Mouse (Mus musculus) heart, postnatal 10 days (tissue): ENCODE data around the gene Tspan9. TPM values are rescaled to one million over a fixed set of nuclear protein-coding genes. Genes with fewer than 3 reads are reported as not detected.
A peak's percentile ranks its signal among the peaks of the same experiment; 100 is the strongest.

Source experiments
- DNase-seq, 2 experiments: peaks; one replicate each; pipeline ENCODE4 v3.0.0; 2021
- intact Hi-C: fragments of 180-260 bp; cut with DNase I; formaldehyde crosslinking; loops from one replicate; pipeline ENCODE4 v1.15.1; 2025
- total RNA-seq, 2 experiments: library from RNA; stranded (reverse); gene quantifications; 2 replicates each; pipeline ENCODE4 v1.2.3; 2021

The Tspan9 gene
- total RNA-seq, 2 experiments from 2014 or later: 184 to 197 TPM

GRCm38 (mm10) chr6:128043486-128043885 lies 99.9 kb downstream of the Tspan9 start:
- DNase-seq: no peak
- intact Hi-C loops: no loop called here

GRCm38 (mm10) chr6:128041836-128042235 lies 101.6 kb downstream of the Tspan9 start:
- no peak for DNase-seq
- intact Hi-C loops: no loop called here

GRCm38 (mm10) chr6:128039077-128039766 lies 104.2 kb downstream of the Tspan9 start:
- DNase-seq: no peak

GRCm38 (mm10) chr6:128038568-128038967 lies 104.8 kb downstream of the Tspan9 start:
- DNase-seq: no peak
- intact Hi-C loops: no loop called here

More at GRCm38 (mm10) chr6:128039077-128039766, 104.2 kb downstream of the Tspan9 start:
- intact Hi-C loops: no loop called here

GRCm38 (mm10) chr6:128036597-128036996 lies 106.8 kb downstream of the Tspan9 start:
- no peak for DNase-seq
- intact Hi-C loops: no loop called here

GRCm38 (mm10) chr6:128035930-128036309 lies 107.5 kb downstream of the Tspan9 start:
- intact Hi-C loops: no loop called here
- no peak for DNase-seq

GRCm38 (mm10) chr6:128035250-128035929 lies 108.0 kb downstream of the Tspan9 start:
- intact Hi-C loops: no loop called here
- DNase-seq: peak; percentile 60 to 63

- intact Hi-C loops: loop anchor here (5.0 kb wide), 2 partner anchors 33 to 42 kb away; no protein-coding TSS in a partner anchor
- peak; percentile 86 to 88 for DNase-seq
Measured at GRCm38 (mm10) chr6:128034317-128035249, 108.8 kb downstream of the Tspan9 start.

GRCm38 (mm10) chr6:128033868-128034250 lies 109.5 kb downstream of the Tspan9 start:
- intact Hi-C loops: loop anchor here (5.0 kb wide), 2 partner anchors 33 to 42 kb away; no protein-coding TSS in a partner anchor
- no peak for DNase-seq

- intact Hi-C loops: loop anchor here (5.0 kb wide), 2 partner anchors 34 to 41 kb away; no protein-coding TSS in a partner anchor
- DNase-seq: peak; percentile 71
Measured at GRCm38 (mm10) chr6:128033172-128033867, 110.1 kb downstream of the Tspan9 start.

- intact Hi-C loops: loop anchor here (1.0 to 5.0 kb wide), 4 partner anchors 35 to 114 kb away; no protein-coding TSS in a partner anchor
- peak; percentile 88 to 94 for DNase-seq
Measured at GRCm38 (mm10) chr6:128032252-128033171, 110.9 kb downstream of the Tspan9 start.

- intact Hi-C loops: loop anchor here (2.0 to 5.0 kb wide), 3 partner anchors 36 to 61 kb away; no protein-coding TSS in a partner anchor
- DNase-seq: no peak
Measured at GRCm38 (mm10) chr6:128031584-128031983, 111.8 kb downstream of the Tspan9 start.

- intact Hi-C loops: loop anchor here (2.0 to 5.0 kb wide), 3 partner anchors 36 to 60 kb away; no protein-coding TSS in a partner anchor
- peak; percentile 68 to 75 for DNase-seq
Measured at GRCm38 (mm10) chr6:128031096-128031495, 112.3 kb downstream of the Tspan9 start.

- intact Hi-C loops: loop anchor here (2.0 to 5.0 kb wide), 3 partner anchors 37 to 60 kb away; no protein-coding TSS in a partner anchor
- no peak for DNase-seq
Measured at GRCm38 (mm10) chr6:128030475-128030874, 112.9 kb downstream of the Tspan9 start.

GRCm38 (mm10) chr6:128029517-128030348 lies 113.7 kb downstream of the Tspan9 start:
- intact Hi-C loops: loop anchor here (2.0 to 5.0 kb wide), 3 partner anchors 37 to 59 kb away; no protein-coding TSS in a partner anchor
- peak in 1 of 2 experiments; percentile 34 for DNase-seq

- intact Hi-C loops: no loop called here
- DNase-seq: peak in 1 of 2 experiments; percentile 65
Measured at GRCm38 (mm10) chr6:128028116-128028940, 115.1 kb downstream of the Tspan9 start.

- intact Hi-C loops: no loop called here
- no peak for DNase-seq
Measured at GRCm38 (mm10) chr6:128025997-128026396, 117.4 kb downstream of the Tspan9 start.
